Mouse (Mus musculus): Measurements from ENCODE around the gene Ncaph. TPM values are rescaled to one million over a fixed set of nuclear protein-coding genes. Genes with fewer than 3 reads are reported as not detected.

Gene Ncaph
- polyA plus RNA-seq, 1 experiment from 2014 or later, result 125 TPM

DNA sequence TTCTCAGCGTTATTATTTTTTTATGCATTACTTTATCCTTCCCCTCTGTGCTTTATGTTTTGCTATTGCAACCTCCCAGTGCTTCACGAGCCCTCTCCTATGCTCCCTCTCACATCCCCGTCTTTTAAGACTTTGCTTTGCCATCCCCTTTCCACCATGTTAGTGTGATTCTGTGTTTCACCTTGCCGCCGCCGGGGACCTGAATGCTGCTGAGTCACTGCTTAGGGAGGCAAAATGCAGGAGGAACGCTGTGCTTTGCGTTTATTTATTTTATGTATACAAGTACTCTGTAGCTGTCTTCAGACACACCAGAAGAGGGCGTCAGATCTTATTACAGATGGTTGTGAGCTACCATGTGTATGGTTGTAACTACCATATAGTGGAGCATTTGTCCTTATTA, 56.1 kb downstream of the Ncaph start:
- no peaks in the 10 kb centered on the region for H3K4me1 ChIP-seq
- no peak for DNase-seq (ENCODE audit: low spot score)
- no peak overlapping the region for H3K4me3 ChIP-seq
- H3K36me3 ChIP-seq, result peaks cover 5% of the 10 kb centered on the region; the same call in 1 of the 2 replicates
- 81% methylated on average over 9 of the region's 9 CpGs for WGBS
- H3K27me3 ChIP-seq (ENCODE audit: low read depth, poor library complexity, severe bottlenecking), result no peaks in the 10 kb centered on the region
- H3K27ac ChIP-seq, result no peak overlapping the region
- H3K9me3 ChIP-seq (replicated peaks), result no peaks in the 10 kb centered on the region

- DNase-seq (ENCODE audit: low spot score), result no peak
- WGBS, result 95% methylated on average over 2 of the region's 2 CpGs
- Histone ChIP-seq H3K36me3 (no peaks in the 10 kb centered on the region), H3K9me3 (replicated peaks) (no peaks in the 10 kb centered on the region), H3K4me1 (peaks cover 10% of the 10 kb centered on the region), H3K4me3 (no peak overlapping the region), H3K27ac (no peak overlapping the region), H3K27me3 (ENCODE audit: low read depth, poor library complexity, severe bottlenecking) (no peaks in the 10 kb centered on the region)
Observed at GRCm38 (mm10) chr2:127074116-127074515, 59.6 kb downstream of the Ncaph start.

GRCm38 (mm10) chr2:127070879-127071278, 62.9 kb downstream of the Ncaph start:
- Histone ChIP-seq H3K4me1 (peaks cover 16% of the 10 kb centered on the region), H3K9me3 (replicated peaks) (no peaks in the 10 kb centered on the region), H3K4me3 (peak overlapping the region; percentile 66), H3K27ac (peak overlapping the region; percentile 93), H3K36me3 (peaks cover 20% of the 10 kb centered on the region), H3K27me3 (ENCODE audit: low read depth, poor library complexity, severe bottlenecking) (no peaks in the 10 kb centered on the region)
- DNase-seq (ENCODE audit: low spot score), result no peak
- WGBS, result 14% methylated on average over 9 of the region's 9 CpGs

- H3K27ac ChIP-seq, result peak within 1 kb of the TSS; percentile 93
- H3K36me3 ChIP-seq, result peaks cover 20% of the 10 kb centered on the region
- H3K4me1 ChIP-seq, result peaks cover 16% of the 10 kb centered on the region
- peak within 1 kb of the TSS; percentile 66 for H3K4me3 ChIP-seq
- no peaks in the 10 kb centered on the region for H3K27me3 ChIP-seq (ENCODE audit: low read depth, poor library complexity, severe bottlenecking)
- no peaks in the 10 kb centered on the region for H3K9me3 ChIP-seq (replicated peaks)
- peak; percentile 92 for DNase-seq (ENCODE audit: low spot score)
- under 1% methylated on average over 32 of the region's 32 CpGs for WGBS
Observed at GRCm38 (mm10) chr2:127070435-127070841, 63.3 kb downstream of the Ncaph start, which contains the start of gene Blvra. Gene Blvra, plus strand, starts transcription at chr2:127070665.

- Histone ChIP-seq H3K36me3 (peaks cover 25% of the 10 kb centered on the region), H3K27me3 (ENCODE audit: low read depth, poor library complexity, severe bottlenecking) (no peaks in the 10 kb centered on the region), H3K4me1 (peaks cover 16% of the 10 kb centered on the region), H3K9me3 (replicated peaks) (no peaks in the 10 kb centered on the region), H3K27ac (peak overlapping the region; percentile 93), H3K4me3 (peak overlapping the region; percentile 66)
- peak; percentile 62 for DNase-seq (ENCODE audit: low spot score)
- WGBS, result 9% methylated on average over 11 of the region's 11 CpGs
Observed at GRCm38 (mm10) chr2:127069781-127070434, 63.8 kb downstream of the Ncaph start.

DNA sequence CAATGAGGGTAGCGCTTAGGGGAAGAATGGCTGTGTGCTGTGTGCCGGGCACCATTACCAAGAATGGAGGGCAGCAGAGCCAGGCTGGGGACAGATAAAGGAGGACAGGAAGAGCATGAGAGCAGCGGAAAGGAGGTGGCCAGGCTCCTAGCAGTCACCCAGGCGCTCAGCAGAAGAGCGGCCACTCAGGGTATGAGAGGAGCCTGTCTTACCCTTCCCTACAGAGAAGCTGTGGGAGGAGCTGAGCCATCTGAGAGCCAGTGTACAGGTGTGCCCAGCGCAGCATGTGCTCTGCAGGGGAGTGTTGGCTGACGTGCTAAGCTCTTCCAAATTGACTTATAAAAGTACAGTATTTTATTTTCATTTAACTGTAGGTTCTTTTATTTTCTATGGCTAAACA, 64.9 kb downstream of the Ncaph start:
- Histone ChIP-seq H3K9me3 (replicated peaks) (no peaks in the 10 kb centered on the region), H3K4me3 (no peak overlapping the region), H3K27me3 (ENCODE audit: low read depth, poor library complexity, severe bottlenecking) (no peaks in the 10 kb centered on the region), H3K27ac (peak overlapping the region; percentile 47; the same call in 1 of the 2 replicates), H3K36me3 (peaks cover 34% of the 10 kb centered on the region), H3K4me1 (peaks cover 16% of the 10 kb centered on the region)
- DNase-seq (ENCODE audit: low spot score), result no peak
- 73% methylated on average over 7 of the region's 7 CpGs for WGBS

DNA sequence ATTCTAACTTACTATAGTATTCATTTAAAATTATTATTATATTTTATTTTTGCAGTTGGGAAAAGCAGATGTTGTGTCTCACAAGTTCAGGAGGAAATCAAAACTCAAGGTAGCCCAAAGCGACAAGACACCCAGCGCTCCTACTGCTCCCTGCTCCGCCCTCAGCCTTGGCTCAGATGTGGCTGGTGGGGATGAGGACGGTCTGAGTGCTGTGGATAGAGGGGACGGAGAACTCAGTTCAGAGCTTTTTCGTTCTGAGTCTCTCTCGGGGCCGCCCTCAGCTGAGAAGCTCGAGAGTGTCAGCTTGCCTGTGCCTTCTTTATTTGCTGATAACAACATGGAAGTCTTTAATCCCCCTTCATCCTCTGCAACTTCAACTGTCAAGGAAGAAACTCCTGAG, 72.3 kb downstream of the Ncaph start:
- 95% methylated on average over 9 of the region's 9 CpGs for WGBS
- no peaks in the 10 kb centered on the region for H3K4me1 ChIP-seq
- H3K36me3 ChIP-seq, result peaks cover 78% of the 10 kb centered on the region
- no peak for DNase-seq (ENCODE audit: low spot score)
- no peaks in the 10 kb centered on the region for H3K27me3 ChIP-seq (ENCODE audit: low read depth, poor library complexity, severe bottlenecking)
- H3K9me3 ChIP-seq (replicated peaks), result no peaks in the 10 kb centered on the region
- no peak overlapping the region for H3K27ac ChIP-seq
- no peak overlapping the region for H3K4me3 ChIP-seq

Other genes with a start within 250 kb of the Ncaph start
- gene Sppl2a, start 200.7 kb downstream of the Ncaph start, polyA plus RNA-seq (2016; fragmentation: Nextera tagmentation; extraction: Ambion mirVana), result 24.6 and 34.7 TPM in 2 replicates
- gene Ap4e1, start 125.2 kb downstream of the Ncaph start, polyA plus RNA-seq (2016; fragmentation: Nextera tagmentation; extraction: Ambion mirVana), result 12.5 and 13.9 TPM in 2 replicates
- gene Blvra, start 63.3 kb downstream of the Ncaph start, polyA plus RNA-seq (2016; fragmentation: Nextera tagmentation; extraction: Ambion mirVana), result 30.9 and 31.7 TPM in 2 replicates
- 15.9 and 18.0 TPM in 2 replicates for gene Itpripl1, start 9.5 kb upstream of the Ncaph start, polyA plus RNA-seq (2016; fragmentation: Nextera tagmentation; extraction: Ambion mirVana)
- 1.7 and 2.5 TPM in 2 replicates for gene 1810024B03Rik, start 74.3 kb upstream of the Ncaph start, polyA plus RNA-seq (2016; fragmentation: Nextera tagmentation; extraction: Ambion mirVana)
- 103 and 113 TPM in 2 replicates for gene Snrnp200, start 74.4 kb upstream of the Ncaph start, polyA plus RNA-seq (2016; fragmentation: Nextera tagmentation; extraction: Ambion mirVana)
- gene Ciao1, start 113.9 kb upstream of the Ncaph start, polyA plus RNA-seq (2016; fragmentation: Nextera tagmentation; extraction: Ambion mirVana), result 58.8 and 58.9 TPM in 2 replicates
- 21.8 and 26.3 TPM in 2 replicates for gene Tmem127, start 114.0 kb upstream of the Ncaph start, polyA plus RNA-seq (2016; fragmentation: Nextera tagmentation; extraction: Ambion mirVana)
- 80.4 and 80.8 TPM in 2 replicates for gene Stard7, start 136.3 kb upstream of the Ncaph start, polyA plus RNA-seq (2016; fragmentation: Nextera tagmentation; extraction: Ambion mirVana)
- gene Dusp2, start 202.2 kb upstream of the Ncaph start, polyA plus RNA-seq (2016; fragmentation: Nextera tagmentation; extraction: Ambion mirVana), result 6.4 and 7.6 TPM in 2 replicates
- 0.08 and 0.09 TPM in 2 replicates for gene Astl, start 204.7 kb upstream of the Ncaph start, polyA plus RNA-seq (2016; fragmentation: Nextera tagmentation; extraction: Ambion mirVana)
- 1.7 and 1.9 TPM in 2 replicates for gene Adra2b, start 229.3 kb upstream of the Ncaph start, polyA plus RNA-seq (2016; fragmentation: Nextera tagmentation; extraction: Ambion mirVana)

Measured in limb, embryonic 10.5 days (tissue).